Mouse (Mus musculus) erythroblast, embryonic 14.5 days (primary cell): ENCODE data around the gene 1700029J07Rik.

Experiments used
- GATA1 ChIP-seq: IDR thresholded peaks from 2 replicates; pipeline ENCODE4 v1.6.1; 2012; ENCODE audit warnings: low read length, inconsistent platforms, mixed read lengths
- TAL1 ChIP-seq: IDR thresholded peaks from 3 replicates; pipeline ENCODE4 v1.6.1; 2012; ENCODE audit warnings: low read length, inconsistent platforms, mixed read lengths

- TF ChIP-seq GATA1 (no peak), TAL1 (no peak)
These were observed at the start of gene 1700029J07Rik, which contains the start of gene Ufsp2 for GRCm38 (mm10) chr8:45975126-45975836.
